10 mouse cellular contexts compared by ENCODE assay signal in genomic region chr3:95012982-95013381, GRCm38 (mm10). TPM values are rescaled to one million over a fixed set of nuclear protein-coding genes. Genes with fewer than 3 reads are reported as not detected.
DNase-seq lines count a peak whose midpoint lies in the region; ATAC-seq and TF ChIP-seq lines count a peak whose summit lies in the region.
"Had no signal": no experiment of that assay in that cellular context is flagged by ENCODE, and none has a peak within 500 bp of the region (broad histone marks: within the 10 kb centered on the region; RNA-seq: fewer than 3 reads in every experiment).

No protein-coding gene starts in this region.

- 91% methylated on average over 3 of the region's 3 CpGs for WGBS in forebrain, embryonic 12.5 days
- 89% methylated on average over 3 of the region's 3 CpGs for WGBS in forebrain, postnatal 0 days
- WGBS in liver, adult 2 months = 37% methylated on average over 3 of the region's 3 CpGs
- 85% methylated on average over 3 of the region's 3 CpGs for WGBS in hindbrain, postnatal 0 days
- WGBS in midbrain, embryonic 16.5 days = 87% methylated on average over 3 of the region's 3 CpGs

- no peak for DNase-seq in forebrain, postnatal 0 days
- peak; percentile 59 for DNase-seq in liver, adult 2 months (ENCODE audit: extremely low read depth, low read depth, low spot score)
- DNase-seq in liver = no peak
- no peak for DNase-seq in hindbrain, postnatal 0 days (ENCODE audit: low spot score)
- no peak for DNase-seq in gastrocnemius, postnatal 36 days
- DNase-seq in Muller cell, postnatal 12 days (ENCODE audit: inconsistent ontology term) = no peak
- DNase-seq: lung, adult 2 months; thymus, postnatal 14 days had no signal

- H3K36me3 ChIP-seq in forebrain, embryonic 12.5 days (replicated peaks) = peaks cover 42% of the 10 kb centered on the region
- H3K36me3 ChIP-seq in forebrain, postnatal 0 days (ENCODE audit: insufficient read depth) = peaks cover 38% of the 10 kb centered on the region
- H3K36me3 ChIP-seq in liver, adult 2 months (ENCODE audit: control insufficient read depth, insufficient read depth, low read length) = no peaks in the 10 kb centered on the region; the same call in 1 of the 2 replicates
- peaks cover 33% of the 10 kb centered on the region for H3K36me3 ChIP-seq in hindbrain, postnatal 0 days (ENCODE audit: insufficient read depth, low read length)
- H3K36me3 ChIP-seq in midbrain, embryonic 16.5 days (ENCODE audit: control insufficient read depth, insufficient read depth, low read length) = peaks cover 27% of the 10 kb centered on the region

- H3K27ac ChIP-seq in forebrain, embryonic 12.5 days = no peak overlapping the region
- no peak overlapping the region for H3K27ac ChIP-seq in forebrain, postnatal 0 days (ENCODE audit: low read depth, low read length)
- no peak overlapping the region for H3K27ac ChIP-seq in liver, adult 2 months (replicated peaks; ENCODE audit: insufficient read depth, low read depth, low read length)
- no peak overlapping the region for H3K27ac ChIP-seq in hindbrain, postnatal 0 days
- no peak overlapping the region for H3K27ac ChIP-seq in midbrain, embryonic 16.5 days (ENCODE audit: low read length)

- H3K9me3 ChIP-seq in forebrain, embryonic 12.5 days = no peaks in the 10 kb centered on the region
- no peaks in the 10 kb centered on the region for H3K9me3 ChIP-seq in forebrain, postnatal 0 days (ENCODE audit: low read length)
- H3K9me3 ChIP-seq in hindbrain, postnatal 0 days (ENCODE audit: low read length) = no peaks in the 10 kb centered on the region
- H3K9me3 ChIP-seq in midbrain, embryonic 16.5 days (replicated peaks; ENCODE audit: control insufficient read depth, low read length, poor library complexity, severe bottlenecking) = no peaks in the 10 kb centered on the region

- H3K79me2 ChIP-seq in liver, adult 2 months (ENCODE audit: control insufficient read depth, insufficient read depth, low read length) = no peaks in the 10 kb centered on the region

- intact Hi-C loops in gastrocnemius, postnatal 36 days (cut with DNase I) = no loop called here

- H3K4me2 ChIP-seq in forebrain, embryonic 12.5 days = peak overlapping the region; percentile 95
- no peak overlapping the region for H3K4me2 ChIP-seq in forebrain, postnatal 0 days (ENCODE audit: low read depth)
- peak overlapping the region; percentile 95; the same call in 1 of the 2 replicates for H3K4me2 ChIP-seq in hindbrain, postnatal 0 days (ENCODE audit: low read depth, low read length)
- H3K4me2 ChIP-seq in midbrain, embryonic 16.5 days (ENCODE audit: low read length) = peak overlapping the region; percentile 69; the same call in 1 of the 2 replicates

- H3K27me3 ChIP-seq in forebrain, embryonic 12.5 days = no peaks in the 10 kb centered on the region
- no peaks in the 10 kb centered on the region for H3K27me3 ChIP-seq in forebrain, postnatal 0 days (ENCODE audit: insufficient read depth, low read length)
- no peaks in the 10 kb centered on the region for H3K27me3 ChIP-seq in liver, adult 2 months (ENCODE audit: control insufficient read depth, insufficient read depth, low read length)
- no peaks in the 10 kb centered on the region for H3K27me3 ChIP-seq in hindbrain, postnatal 0 days (ENCODE audit: insufficient read depth, low read length)
- H3K27me3 ChIP-seq in midbrain, embryonic 16.5 days (ENCODE audit: control insufficient read depth, insufficient read depth, low read depth, low read length) = no peaks in the 10 kb centered on the region

- peaks cover 31% of the 10 kb centered on the region for H3K4me1 ChIP-seq in forebrain, embryonic 12.5 days
- peaks cover 12% of the 10 kb centered on the region for H3K4me1 ChIP-seq in forebrain, postnatal 0 days (ENCODE audit: insufficient read depth)
- peaks cover 9% of the 10 kb centered on the region for H3K4me1 ChIP-seq in liver, adult 2 months (ENCODE audit: control insufficient read depth, insufficient read depth, low read length)
- peaks cover 7% of the 10 kb centered on the region for H3K4me1 ChIP-seq in hindbrain, postnatal 0 days (ENCODE audit: insufficient read depth, low read length)
- H3K4me1 ChIP-seq in midbrain, embryonic 16.5 days (ENCODE audit: control insufficient read depth, insufficient read depth, low read length) = peaks cover 21% of the 10 kb centered on the region

- TF ChIP-seq CTCF in forebrain, postnatal 0 days (IDR thresholded peaks at IDR 0.05; ENCODE audit: low read depth) = no peak
- TF ChIP-seq CTCF in liver, adult 2 months (IDR thresholded peaks at IDR 0.05; ENCODE audit: low read depth, low read length) = no peak
- no peak for TF ChIP-seq CTCF in hindbrain, postnatal 0 days (IDR thresholded peaks at IDR 0.05; ENCODE audit: low read depth)

- peak overlapping the region; percentile 84; the same call in 1 of the 2 replicates for H3K9ac ChIP-seq in forebrain, embryonic 12.5 days
- no peak overlapping the region for H3K9ac ChIP-seq in forebrain, postnatal 0 days
- H3K9ac ChIP-seq in liver, adult 2 months (ENCODE audit: low read depth, low read length) = no peak overlapping the region
- no peak overlapping the region for H3K9ac ChIP-seq in hindbrain, postnatal 0 days (replicated peaks; ENCODE audit: low read length)
- H3K9ac ChIP-seq in midbrain, embryonic 16.5 days (ENCODE audit: low read depth, low read length) = no peak overlapping the region

- no peak for TF ChIP-seq POLR2A in liver, adult 2 months (IDR thresholded peaks at IDR 0.05; ENCODE audit: extremely low read depth, insufficient read depth, low read length)

- 0 out of 2 replicates have a peak overlapping the region, but pooled peaks have one; percentile 90 for H3K4me3 ChIP-seq in forebrain, embryonic 12.5 days (replicated peaks)
- no peak overlapping the region for H3K4me3 ChIP-seq in forebrain, postnatal 0 days (ENCODE audit: low read depth, low read length)
- H3K4me3 ChIP-seq in liver, adult 2 months (ENCODE audit: insufficient read depth, low read depth, low read length) = no peak overlapping the region
- H3K4me3 ChIP-seq in hindbrain, postnatal 0 days (ENCODE audit: low read length) = no peak overlapping the region
- no peak overlapping the region for H3K4me3 ChIP-seq in midbrain, embryonic 16.5 days (ENCODE audit: low read depth, low read length)

- ATAC-seq in forebrain, embryonic 12.5 days (ENCODE audit: low FRiP score) = no peak
- ATAC-seq in forebrain, postnatal 0 days = no peak
- no peak for ATAC-seq in hindbrain, postnatal 0 days
- no peak for ATAC-seq in midbrain, embryonic 16.5 days

RNA-seq across cellular contexts. Expression of gene Zfp687, which starts 2.3 kb away (rescaled TPM):
- 36.6 and 39.0 TPM in 2 replicates for polyA plus RNA-seq in forebrain, embryonic 12.5 days (2016; fragmentation: Nextera tagmentation; extraction: Ambion mirVana)
- total RNA-seq in forebrain, postnatal 0 days (2014; rRNA removed) = 20.3 and 23.1 TPM in 2 replicates
- 9.8 and 13.1 TPM in 2 replicates for polyA plus RNA-seq in forebrain, postnatal 0 days (2015; fragmentation: Nextera tagmentation; extraction: Ambion mirVana)
- 2.1 and 3.2 TPM in 2 replicates for total RNA-seq in liver, adult 2 months (2014; rRNA removed)
- 6.8 and 8.8 TPM in 2 replicates for polyA plus RNA-seq in liver, adult 2 months (2012; rRNA removed)
- 34.1 and 35.4 TPM in 2 replicates for total RNA-seq in hindbrain, postnatal 0 days (2014; rRNA removed)
- polyA plus RNA-seq in hindbrain, postnatal 0 days (2015; fragmentation: Nextera tagmentation; extraction: Ambion mirVana) = 17.3 and 18.0 TPM in 2 replicates
- polyA plus RNA-seq in midbrain, embryonic 16.5 days (2015; fragmentation: Nextera tagmentation; extraction: Ambion mirVana) = 17.6 and 18.7 TPM in 2 replicates
- total RNA-seq in gastrocnemius, postnatal 36 days (2021) = 10 to 100 TPM in 1 of 2 experiments, 1 to 10 TPM in 1; 9.5 to 11.7 TPM

RNA-seq across cellular contexts. Expression of gene Psmd4, which starts 29.4 kb away (rescaled TPM):
- polyA plus RNA-seq in forebrain, embryonic 12.5 days (2016; fragmentation: Nextera tagmentation; extraction: Ambion mirVana) = 283 and 295 TPM in 2 replicates
- 203 and 255 TPM in 2 replicates for total RNA-seq in forebrain, postnatal 0 days (2014; rRNA removed)
- polyA plus RNA-seq in forebrain, postnatal 0 days (2015; fragmentation: Nextera tagmentation; extraction: Ambion mirVana) = 278 and 279 TPM in 2 replicates
- total RNA-seq in liver, adult 2 months (2014; rRNA removed) = 140 and 156 TPM in 2 replicates
- 132 and 134 TPM in 2 replicates for polyA plus RNA-seq in liver, adult 2 months (2012; rRNA removed)
- total RNA-seq in hindbrain, postnatal 0 days (2014; rRNA removed) = 208 and 210 TPM in 2 replicates
- polyA plus RNA-seq in hindbrain, postnatal 0 days (2015; fragmentation: Nextera tagmentation; extraction: Ambion mirVana) = 267 and 272 TPM in 2 replicates
- polyA plus RNA-seq in midbrain, embryonic 16.5 days (2015; fragmentation: Nextera tagmentation; extraction: Ambion mirVana) = 253 and 254 TPM in 2 replicates
- total RNA-seq in gastrocnemius, postnatal 36 days (2021) = 100 to 1,000 TPM; 178 to 188 TPM

RNA-seq across cellular contexts. Expression of gene Pi4kb, which starts 38.5 kb away (rescaled TPM):
- 17.2 and 25.5 TPM in 2 replicates for polyA plus RNA-seq in forebrain, embryonic 12.5 days (2016; fragmentation: Nextera tagmentation; extraction: Ambion mirVana)
- total RNA-seq in forebrain, postnatal 0 days (2014; rRNA removed) = 69.9 and 79.8 TPM in 2 replicates
- polyA plus RNA-seq in forebrain, postnatal 0 days (2015; fragmentation: Nextera tagmentation; extraction: Ambion mirVana) = 24.6 and 25.5 TPM in 2 replicates
- total RNA-seq in liver, adult 2 months (2014; rRNA removed) = 26.5 and 30.8 TPM in 2 replicates
- 25.3 and 26.0 TPM in 2 replicates for polyA plus RNA-seq in liver, adult 2 months (2012; rRNA removed)
- 57.1 and 85.4 TPM in 2 replicates for total RNA-seq in hindbrain, postnatal 0 days (2014; rRNA removed)
- polyA plus RNA-seq in hindbrain, postnatal 0 days (2015; fragmentation: Nextera tagmentation; extraction: Ambion mirVana) = 19.2 and 22.7 TPM in 2 replicates
- polyA plus RNA-seq in midbrain, embryonic 16.5 days (2015; fragmentation: Nextera tagmentation; extraction: Ambion mirVana) = 21.1 and 22.4 TPM in 2 replicates
- total RNA-seq in gastrocnemius, postnatal 36 days (2021) = 10 to 100 TPM; 18.6 to 19.6 TPM

RNA-seq across cellular contexts. Expression of gene Rfx5, which starts 59.1 kb away (rescaled TPM):
- polyA plus RNA-seq in forebrain, embryonic 12.5 days (2016; fragmentation: Nextera tagmentation; extraction: Ambion mirVana) = 8.6 and 9.2 TPM in 2 replicates
- 14.8 and 18.7 TPM in 2 replicates for total RNA-seq in forebrain, postnatal 0 days (2014; rRNA removed)
- 3.5 and 4.1 TPM in 2 replicates for polyA plus RNA-seq in forebrain, postnatal 0 days (2015; fragmentation: Nextera tagmentation; extraction: Ambion mirVana)
- total RNA-seq in liver, adult 2 months (2014; rRNA removed) = 6.4 and 7.0 TPM in 2 replicates
- 6.0 and 7.1 TPM in 2 replicates for polyA plus RNA-seq in liver, adult 2 months (2012; rRNA removed)
- total RNA-seq in hindbrain, postnatal 0 days (2014; rRNA removed) = 13.9 and 18.3 TPM in 2 replicates
- polyA plus RNA-seq in hindbrain, postnatal 0 days (2015; fragmentation: Nextera tagmentation; extraction: Ambion mirVana) = 5.4 and 5.8 TPM in 2 replicates
- 6.2 and 7.5 TPM in 2 replicates for polyA plus RNA-seq in midbrain, embryonic 16.5 days (2015; fragmentation: Nextera tagmentation; extraction: Ambion mirVana)
- 1 to 10 TPM; 3.8 to 5.7 TPM for total RNA-seq in gastrocnemius, postnatal 36 days (2021)
